Mouse (Mus musculus) T-helper 1 cell (primary cell): ENCODE results near the gene Snu13.

Source experiments
- in situ Hi-C: fragments of 300-600 bp; cut with MboI, MseI; formaldehyde crosslinking; loops from one replicate; pipeline ENCODE4 v1.15.1; 2025; ENCODE audit warnings: high pct_unique_total_duplicates

Snu13 gene

DNA sequence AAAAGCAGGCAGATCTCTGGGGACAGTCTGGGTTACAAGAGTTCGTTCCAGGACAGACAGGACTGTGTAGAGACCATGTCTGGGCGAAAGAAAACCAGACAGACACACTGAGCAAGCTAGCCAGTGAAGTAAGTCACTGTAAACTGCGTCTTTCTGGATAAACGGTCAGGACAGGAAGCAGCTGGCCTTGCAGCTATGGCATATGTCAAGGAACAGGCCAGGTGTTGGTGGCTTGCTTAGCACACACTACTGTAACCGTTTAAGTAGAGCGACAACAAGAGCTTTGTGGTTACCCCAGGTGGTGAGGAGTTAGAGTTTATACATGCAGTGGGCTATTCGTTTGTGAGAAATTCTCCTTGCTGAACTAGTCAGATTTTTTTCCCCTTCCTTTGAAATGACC is 19.7 kb downstream of the Snu13 start:
- in situ Hi-C loops: loop anchor here (5.0 kb wide), 1 partner anchor 65 kb away; the partner anchor contains the start of gene Pmm1

DNA sequence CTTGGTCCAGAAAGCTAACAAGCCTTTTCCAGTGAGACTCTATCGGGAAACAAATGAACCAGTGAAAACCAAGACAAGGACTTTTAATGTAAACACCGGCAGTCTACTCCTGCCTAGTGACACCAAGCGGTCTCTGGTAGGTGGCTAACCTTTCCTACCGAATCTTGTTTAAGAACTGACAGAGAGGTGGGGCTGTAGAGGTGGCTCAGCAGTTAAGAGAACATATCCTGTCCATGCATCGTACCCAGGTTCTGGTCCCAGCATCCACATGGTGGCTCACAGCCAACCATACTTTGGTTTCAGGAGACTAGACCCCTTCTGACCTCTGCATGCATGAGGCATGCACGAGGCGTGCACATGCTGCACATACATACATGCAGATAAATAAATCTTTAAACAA is 20.1 kb downstream of the Snu13 start:
- in situ Hi-C loops: loop anchor here (5.0 kb wide), 1 partner anchor 65 kb away; the partner anchor contains the start of gene Pmm1

DNA sequence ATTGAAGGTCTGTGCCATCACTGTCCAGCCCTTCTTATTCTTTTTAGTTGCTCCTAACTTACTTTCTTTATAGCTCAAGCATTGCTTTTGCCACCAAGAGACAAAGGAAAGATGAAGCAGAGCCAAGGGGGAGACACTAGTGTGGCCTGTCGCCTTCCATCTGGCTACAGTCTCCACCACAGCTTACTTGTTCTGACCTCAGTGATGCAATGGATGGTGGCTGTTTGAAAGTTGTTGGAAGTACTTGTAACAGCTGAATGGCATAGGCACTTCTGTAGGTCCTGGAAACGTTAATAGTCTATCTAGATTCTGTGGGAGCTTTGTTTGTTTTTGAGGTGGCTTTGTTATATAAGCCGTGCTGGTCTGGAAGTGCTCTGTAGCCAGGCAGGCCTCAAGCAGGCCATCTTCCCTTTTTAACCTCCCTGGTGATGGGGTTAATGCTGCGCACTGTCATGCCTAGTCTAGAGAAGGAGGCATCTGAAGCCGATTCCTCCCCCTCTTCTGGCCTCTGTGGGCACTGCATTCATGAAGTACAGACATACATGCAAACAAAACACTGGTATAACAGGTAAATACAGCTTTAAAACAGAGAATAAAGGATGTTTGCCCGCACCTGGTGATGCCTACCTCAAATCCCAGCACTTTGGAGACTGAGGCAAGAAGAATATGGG is 23.3 kb downstream of the Snu13 start:
- in situ Hi-C loops: no loop called here

DNA sequence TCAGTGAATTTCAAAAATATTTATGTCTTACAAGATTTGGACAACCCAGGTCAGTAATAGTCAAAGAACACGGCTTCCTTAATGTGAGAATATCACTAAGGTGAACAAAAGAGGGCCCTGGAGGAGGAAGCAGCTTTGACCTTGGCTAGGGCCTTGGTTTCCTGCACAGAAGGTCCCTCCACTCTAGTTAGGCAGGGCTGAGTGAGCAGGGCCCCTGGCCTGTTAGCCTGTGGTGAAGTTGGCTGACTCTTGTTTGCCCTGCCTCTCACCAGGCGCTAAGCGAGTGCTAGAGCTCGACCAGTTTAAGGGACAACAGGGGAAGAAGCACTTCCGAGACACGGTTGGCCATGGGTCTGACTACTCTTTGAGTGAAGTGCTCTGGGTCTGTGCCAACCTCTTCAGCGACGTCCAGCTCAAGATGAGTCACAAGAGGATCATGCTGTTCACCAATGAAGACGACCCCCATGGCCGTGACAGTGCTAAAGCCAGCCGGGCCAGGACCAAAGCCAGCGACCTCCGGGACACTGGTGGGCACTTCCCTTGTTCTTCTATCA is 24.8 kb downstream of the Snu13 start:
- in situ Hi-C loops: no loop called here

DNA sequence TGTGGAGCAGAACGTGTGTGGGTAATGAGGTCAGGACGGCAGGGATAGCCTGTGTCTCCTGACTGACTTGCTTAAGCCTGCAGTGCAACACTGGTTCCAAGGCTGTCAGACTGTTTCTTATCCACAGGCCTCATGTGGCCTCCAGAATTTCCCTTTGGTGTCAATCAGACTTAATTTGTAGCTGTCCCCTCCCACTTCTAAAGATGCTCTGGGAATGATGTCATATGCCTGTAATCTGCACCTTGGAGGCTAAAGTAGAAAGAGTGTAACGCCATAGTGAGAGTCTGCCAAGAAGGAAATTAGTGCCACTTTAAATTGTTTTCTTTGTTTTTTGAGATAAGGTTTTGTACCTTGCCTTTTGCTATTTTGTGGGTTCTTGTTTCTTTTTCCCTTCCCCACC is 28.1 kb downstream of the Snu13 start:
- in situ Hi-C loops: no loop called here

DNA sequence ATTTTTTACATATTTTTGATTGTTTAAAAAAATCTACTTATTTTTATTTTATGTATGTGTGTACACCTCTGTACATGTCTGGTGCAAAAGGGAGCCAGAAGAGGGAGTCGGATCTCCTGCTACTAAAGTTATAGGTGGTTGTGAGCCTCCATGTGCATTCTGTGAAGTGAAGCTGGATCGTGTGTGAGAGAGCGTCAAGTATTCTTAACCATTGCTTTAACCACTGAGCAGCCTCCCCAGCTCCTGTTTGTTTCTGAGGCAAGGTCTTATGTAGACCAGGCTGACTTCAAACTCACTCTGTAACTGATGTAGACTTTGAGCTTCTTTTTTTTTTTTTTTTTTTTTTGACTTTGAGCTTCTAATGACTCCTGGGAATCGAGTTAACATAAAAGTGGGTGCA is 29.9 kb downstream of the Snu13 start:
- in situ Hi-C loops: no loop called here

DNA sequence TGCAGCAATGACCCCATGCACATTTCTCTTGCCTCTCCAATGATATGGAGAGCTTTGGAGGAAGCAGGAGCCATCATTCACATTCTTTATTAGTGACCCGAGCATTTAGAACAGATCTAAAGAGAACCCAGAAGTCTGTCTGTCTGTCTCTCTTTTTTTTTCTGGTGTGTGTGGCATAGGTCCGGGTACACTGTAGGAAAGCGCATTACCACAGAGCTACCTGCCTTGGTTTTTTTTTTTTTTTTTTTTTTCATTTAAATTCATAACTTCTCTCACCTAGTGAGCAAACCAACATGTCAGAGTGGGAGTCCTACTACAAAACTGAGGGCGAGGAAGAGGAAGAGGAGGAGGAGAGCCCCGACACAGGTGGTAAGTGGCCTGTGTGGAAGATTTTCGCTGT is 30.6 kb downstream of the Snu13 start:
- in situ Hi-C loops: no loop called here

DNA sequence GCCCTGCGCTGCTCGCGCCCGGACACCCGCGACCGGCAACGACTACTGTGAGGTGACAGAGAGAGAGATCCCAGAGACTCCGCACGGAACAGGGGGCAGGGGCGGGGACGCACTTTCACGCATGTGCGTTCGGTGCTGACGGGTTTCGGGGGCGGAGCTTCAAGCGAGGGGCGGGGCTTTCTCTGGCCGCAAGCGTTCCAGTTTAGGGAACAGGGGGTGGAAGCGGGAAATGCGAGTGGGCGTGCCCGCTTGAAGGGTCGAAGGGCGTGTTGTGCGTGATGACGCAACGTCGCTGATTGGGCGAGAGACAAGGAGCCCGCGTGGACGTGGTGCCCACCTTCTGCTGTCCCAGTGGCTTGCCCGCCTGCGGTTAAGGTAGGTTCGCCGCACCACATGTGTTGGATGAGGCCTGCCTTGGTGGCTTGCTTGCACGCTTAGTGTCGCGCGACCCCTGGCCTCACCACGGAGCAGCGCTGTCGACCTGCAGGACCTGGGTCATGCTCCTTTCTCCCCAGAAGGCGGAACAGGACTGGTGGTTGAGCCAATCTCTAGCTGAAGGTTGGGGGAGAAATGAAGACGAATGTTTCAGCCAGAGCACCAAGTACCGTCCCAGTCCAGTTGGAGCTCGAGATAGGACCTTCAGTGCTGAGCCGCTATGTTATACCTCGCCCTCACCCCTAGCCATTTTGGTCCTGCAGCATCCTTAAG is 31.1 kb downstream of the Snu13 start:
- in situ Hi-C loops: no loop called here

DNA sequence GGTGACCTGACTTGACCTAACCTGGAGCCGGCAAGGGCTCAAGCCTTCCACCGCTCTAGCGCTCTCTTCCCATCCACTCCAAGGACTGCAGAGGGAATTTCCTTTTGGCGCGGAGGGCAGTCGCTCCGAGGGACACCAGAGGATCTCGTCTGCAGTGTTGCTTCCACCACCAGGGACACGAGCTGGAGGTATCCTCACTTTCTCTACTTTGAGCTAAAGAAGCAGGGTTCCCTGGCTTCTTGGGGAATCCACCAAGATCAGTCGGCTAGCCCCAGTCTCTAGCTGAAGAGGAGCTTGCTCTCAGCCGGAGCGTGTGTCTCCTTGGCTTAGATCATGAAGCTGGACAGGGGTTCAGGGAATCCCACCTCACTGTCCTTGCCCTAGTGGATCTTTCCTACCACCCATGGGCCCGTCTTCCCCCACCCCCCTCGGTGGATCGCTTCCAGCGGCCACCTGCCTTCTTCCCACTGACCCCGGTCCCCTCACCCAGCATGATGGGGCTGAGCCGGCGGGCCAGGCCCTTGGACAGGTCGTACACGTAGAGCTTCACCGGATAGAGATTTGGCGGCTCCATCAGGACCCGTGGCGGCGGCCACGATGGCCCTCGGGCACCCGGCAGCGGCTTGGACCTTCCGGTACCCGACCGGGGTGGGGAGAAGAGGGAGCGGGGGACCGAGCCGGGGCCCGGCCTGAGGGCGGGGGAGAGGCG is 31.9 kb downstream of the Snu13 start:
- in situ Hi-C loops: no loop called here

DNA sequence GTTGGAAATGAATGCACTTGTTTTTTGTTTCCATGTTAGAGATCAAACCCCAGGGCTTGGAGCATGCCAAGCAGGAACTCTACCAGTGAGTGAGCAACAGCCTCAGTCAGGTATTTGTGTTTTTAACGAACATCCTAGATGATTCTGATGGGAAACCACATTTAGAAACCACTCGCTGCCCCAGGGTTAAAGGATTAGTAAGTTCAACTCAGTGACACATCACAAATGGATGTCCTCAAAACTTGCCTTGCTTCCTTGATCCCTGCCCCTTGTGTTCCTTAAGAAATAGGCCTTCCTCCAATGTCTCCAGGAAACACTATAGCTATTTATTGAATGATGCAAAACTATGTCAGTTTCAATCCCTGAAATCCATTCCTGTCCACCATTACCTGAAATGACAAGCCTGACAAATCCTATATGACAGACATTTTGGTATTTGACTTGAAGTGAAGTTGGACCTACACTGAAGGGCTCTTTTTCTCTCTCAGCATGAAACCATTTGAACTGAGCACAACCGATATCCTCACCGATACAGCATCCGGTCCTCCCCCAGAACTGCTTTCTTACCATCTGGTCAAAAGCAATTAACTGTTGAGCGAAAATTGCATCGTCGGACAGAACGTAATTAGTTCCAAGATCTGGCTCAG is 32.5 kb downstream of the Snu13 start:
- in situ Hi-C loops: no loop called here

DNA sequence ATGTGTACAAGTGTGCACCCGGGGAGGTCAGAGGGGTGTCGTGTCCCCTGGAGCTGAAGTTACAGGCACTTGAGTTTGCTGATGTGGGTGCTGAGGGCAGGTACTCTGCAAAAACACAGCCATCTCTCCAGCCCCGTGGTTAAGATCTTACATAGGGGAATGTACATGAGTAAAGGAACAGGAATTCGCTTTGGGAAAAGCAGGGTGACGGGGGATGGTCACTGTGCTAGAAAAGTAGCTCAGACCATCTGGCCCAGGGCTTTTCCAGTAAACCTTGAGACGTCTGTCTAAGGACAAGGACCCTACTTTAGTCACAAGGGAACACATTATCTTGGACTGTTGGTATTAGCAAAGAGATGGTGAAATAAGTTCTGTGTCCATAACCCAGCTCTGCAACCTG is 35.5 kb downstream of the Snu13 start:
- in situ Hi-C loops: no loop called here

DNA sequence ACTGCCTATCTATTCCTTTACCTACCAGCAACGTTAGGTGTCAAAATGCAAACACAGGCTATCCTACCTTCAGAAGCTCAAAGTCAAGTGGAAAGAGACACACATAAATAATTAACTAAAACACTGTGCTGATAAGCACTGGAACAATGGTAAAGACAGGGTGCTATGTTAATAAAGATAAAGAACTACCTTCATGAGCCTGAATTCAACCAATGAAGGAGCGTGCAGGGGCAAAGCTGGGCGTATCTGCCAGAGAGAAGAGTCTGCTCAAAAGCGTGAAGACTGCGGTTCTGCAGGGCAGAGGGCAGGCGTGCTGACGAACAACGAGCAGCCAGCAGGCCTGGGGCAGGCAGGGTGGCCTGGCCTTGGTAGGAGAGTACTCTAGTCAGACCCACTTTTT is 43.1 kb downstream of the Snu13 start:
- in situ Hi-C loops: no loop called here

DNA sequence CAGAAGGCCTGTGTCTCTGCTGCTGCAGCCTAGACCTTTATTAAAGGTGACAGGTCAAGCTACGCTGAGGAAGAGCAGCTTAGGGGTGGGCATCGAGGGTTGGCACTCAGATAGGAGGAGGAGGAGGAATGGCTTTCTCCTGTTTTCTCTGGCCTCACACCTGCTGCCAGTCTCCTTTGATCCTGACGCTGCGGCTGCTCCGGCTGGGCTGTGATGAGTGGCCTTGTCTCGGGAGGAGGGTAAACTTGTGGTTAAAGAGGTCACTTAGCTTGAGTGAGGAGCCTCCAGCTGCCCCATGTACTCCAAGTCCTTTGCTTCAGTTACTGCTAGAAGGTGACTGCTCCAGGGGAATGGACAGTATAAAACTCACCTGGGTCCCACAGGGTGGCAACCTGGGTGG is 53.4 kb downstream of the Snu13 start:
- in situ Hi-C loops: loop anchor here (5.0 kb wide), 1 partner anchor 42 kb away; no protein-coding TSS in a partner anchor

DNA sequence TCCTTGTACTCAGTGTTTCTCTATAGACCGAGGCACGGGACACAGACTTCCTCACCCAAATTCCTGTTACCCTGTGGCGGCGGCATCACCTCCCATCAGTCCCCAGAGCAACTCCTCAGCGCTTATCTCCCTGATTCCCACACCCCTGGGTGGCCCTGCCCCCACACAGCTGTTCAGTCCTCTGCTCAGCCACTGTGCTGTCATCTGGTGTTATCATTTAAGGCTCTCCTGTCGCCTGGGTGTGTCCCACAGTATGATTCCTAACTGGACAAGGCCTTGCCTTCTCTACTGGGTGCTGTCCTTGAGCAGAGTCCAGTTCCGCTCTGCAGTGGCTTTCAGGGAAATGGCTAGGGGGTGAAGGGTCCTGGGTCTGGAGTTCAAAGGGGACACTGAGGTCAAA is 56.8 kb downstream of the Snu13 start:
- in situ Hi-C loops: loop anchor here (5.0 kb wide), 1 partner anchor 38 kb away; no protein-coding TSS in a partner anchor
